Mouse (Mus musculus) liver, embryonic 11.5 days (tissue): ENCODE measurements around the gene Pnmal1. TPM values are rescaled to one million over a fixed set of nuclear protein-coding genes. Genes with fewer than 3 reads are reported as not detected.
A peak's percentile ranks its signal among the peaks of the same experiment; 100 is the strongest.

Experiments used
- ATAC-seq: fragments of 200-750 bp; cut with Nextera tagmentation; replicated peaks from 2 replicates; pipeline ENCODE4 v1.8.0; 2017; ENCODE audit warnings: moderate number of reproducible peaks, mild to moderate bottlenecking, moderate TSS enrichment, moderate library complexity; ENCODE audit not compliant: low FRiP score
- DNase-seq: peaks from one replicate; pipeline ENCODE4 v3.0.0-alpha.2; 2017; ENCODE audit warnings: low spot score
- H3K27ac ChIP-seq: fragments of 300-500 bp; sonication (generic); 2 replicates; pipeline ENCODE4 v1.5.1; 2014; ENCODE audit warnings: mild to moderate bottlenecking, low read depth, low read length, control low read depth
- H3K27me3 ChIP-seq: fragments of 300-500 bp; sonication (generic); replicated peaks from 2 replicates; pipeline ENCODE4 v1.6.1; 2014; ENCODE audit warnings: low read length, mixed read lengths; ENCODE audit not compliant: control insufficient read depth, insufficient read depth
- H3K36me3 ChIP-seq: fragments of 300-500 bp; sonication (generic); 2 replicates; pipeline ENCODE4 v1.6.1; 2014; ENCODE audit warnings: mild to moderate bottlenecking, low read length, moderate library complexity, mixed read lengths; ENCODE audit not compliant: control insufficient read depth, insufficient read depth
- H3K4me1 ChIP-seq: fragments of 300-500 bp; sonication (generic); replicated peaks from 2 replicates; pipeline ENCODE4 v1.6.1; 2014; ENCODE audit warnings: low read length, mixed read lengths; ENCODE audit not compliant: control insufficient read depth, insufficient read depth
- H3K4me2 ChIP-seq: fragments of 300-500 bp; sonication (generic); 2 replicates; pipeline ENCODE4 v1.6.1; 2014; ENCODE audit warnings: mild to moderate bottlenecking, control low read depth, moderate library complexity
- H3K4me3 ChIP-seq: fragments of 300-500 bp; sonication (generic); 2 replicates; pipeline ENCODE4 v1.5.1; 2014; ENCODE audit warnings: low read depth, low read length, control low read depth
- H3K9ac ChIP-seq: fragments of 300-500 bp; sonication (generic); 2 replicates; pipeline ENCODE4 v1.6.1; 2014; ENCODE audit warnings: low read depth, low read length, control low read depth
- H3K9me3 ChIP-seq: fragments of 300-500 bp; sonication (generic); 2 replicates; pipeline ENCODE4 v1.6.1; 2016; ENCODE audit warnings: low read length, inconsistent platforms, mixed read lengths; ENCODE audit not compliant: control insufficient read depth
- WGBS: fragments of 180-500 bp; shearing (Covaris S2); extraction: QIAGEN DNeasy Blood & Tissue Kit; methylation state at CpG from one replicate; pipeline ENCODE4 v1.1.7; 2014; 5-methylcytosine and 5-hydroxymethylcytosine counted together
- polyA plus RNA-seq: library from polyadenylated mRNA; unstranded; fragments of >200 nt; fragmentation: Nextera tagmentation; extraction: Ambion mirVana; gene quantifications from 2 replicates; pipeline ENCODE4 v1.2.1, GENCODE M21; 2014

The Pnmal1 gene
- polyA plus RNA-seq = 0.18 and 0.52 TPM in 2 replicates

- Histone ChIP-seq H3K4me2 (peak within 1 kb of the TSS; percentile 33), H3K4me3 (no peak within 1 kb of the TSS), H3K9ac (no peak within 1 kb of the TSS), H3K9me3 (no peaks in the 10 kb centered on the region), H3K27me3 (peaks cover 5% of the 10 kb centered on the region), H3K36me3 (no peaks in the 10 kb centered on the region), H3K27ac (no peak within 1 kb of the TSS), H3K4me1 (no peaks in the 10 kb centered on the region)
- ATAC-seq = no peak; the same call in 1 of the 2 replicates
- no peak for DNase-seq
- WGBS = 34% methylated on average over 17 of the region's 17 CpGs
Observed at GRCm38 (mm10) chr7:16959539-16960187, at the start of gene Pnmal1. TSS of gene Pnmal1 (plus strand) at chr7:16959679.

DNA sequence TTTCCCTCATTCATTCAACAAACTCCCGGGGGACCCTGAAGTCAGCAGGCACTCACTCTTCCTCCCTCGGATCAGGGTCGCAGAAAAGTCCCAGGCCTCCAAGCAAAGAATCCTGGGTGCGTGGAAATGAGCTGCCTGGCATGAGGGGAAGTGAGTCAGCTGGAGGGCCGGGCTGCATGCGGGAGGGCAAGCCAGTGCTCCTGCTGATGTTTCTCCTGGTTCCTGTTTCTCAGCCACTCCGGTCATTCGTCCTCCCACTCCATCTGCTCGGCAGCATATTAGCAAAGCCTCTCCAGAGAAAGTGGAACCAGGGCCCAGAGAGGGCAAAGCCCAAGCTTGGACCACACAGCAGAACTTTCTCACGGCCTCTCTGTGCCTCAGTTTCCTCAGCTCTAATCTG lies 49.6 kb upstream of the Pnmal1 start:
- 29% methylated on average over 10 of the region's 10 CpGs for WGBS

DNA sequence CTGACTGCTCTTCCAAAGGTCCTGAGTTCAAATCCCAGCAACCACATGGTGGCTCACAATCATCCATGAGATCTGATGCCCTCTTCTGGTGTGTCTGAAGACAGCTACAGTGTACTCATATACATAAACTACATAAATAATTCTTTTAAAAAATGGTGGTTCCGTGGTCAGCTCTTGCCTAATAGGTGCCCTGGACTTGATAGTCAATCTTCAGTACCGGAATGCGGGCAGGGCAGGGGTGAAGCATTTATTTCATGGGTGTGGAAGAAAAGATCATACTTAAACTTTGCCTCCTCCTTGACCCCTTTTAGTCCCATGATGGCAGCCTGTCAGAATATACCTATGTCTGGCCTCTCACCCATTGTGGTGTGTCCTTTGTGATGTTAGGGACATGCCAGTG lies 47.6 kb upstream of the Pnmal1 start:
- no peaks in the 10 kb centered on the region for H3K9me3 ChIP-seq
- no peak overlapping the region for H3K4me2 ChIP-seq
- peaks cover 14% of the 10 kb centered on the region for H3K36me3 ChIP-seq
- peaks cover 9% of the 10 kb centered on the region for H3K27me3 ChIP-seq
- H3K4me3 ChIP-seq = no peak overlapping the region
- H3K9ac ChIP-seq = no peak overlapping the region
- H3K4me1 ChIP-seq = peaks cover 16% of the 10 kb centered on the region; the same call in 1 of the 2 replicates
- DNase-seq (no peak), ATAC-seq (no peak)
- WGBS = 83% methylated on average over 3 of the region's 3 CpGs
- no peak overlapping the region for H3K27ac ChIP-seq

More for the DNA sequence above, 49.6 kb upstream of the Pnmal1 start:
- Histone ChIP-seq H3K4me1 (peaks cover 34% of the 10 kb centered on the region), H3K4me3 (no peak overlapping the region), H3K36me3 (peaks cover 3% of the 10 kb centered on the region; the same call in 1 of the 2 replicates), H3K27me3 (peaks cover 9% of the 10 kb centered on the region), H3K27ac (no peak overlapping the region), H3K9ac (no peak overlapping the region), H3K9me3 (no peaks in the 10 kb centered on the region), H3K4me2 (no peak overlapping the region)
- DNase-seq (no peak), ATAC-seq (no peak)

DNA sequence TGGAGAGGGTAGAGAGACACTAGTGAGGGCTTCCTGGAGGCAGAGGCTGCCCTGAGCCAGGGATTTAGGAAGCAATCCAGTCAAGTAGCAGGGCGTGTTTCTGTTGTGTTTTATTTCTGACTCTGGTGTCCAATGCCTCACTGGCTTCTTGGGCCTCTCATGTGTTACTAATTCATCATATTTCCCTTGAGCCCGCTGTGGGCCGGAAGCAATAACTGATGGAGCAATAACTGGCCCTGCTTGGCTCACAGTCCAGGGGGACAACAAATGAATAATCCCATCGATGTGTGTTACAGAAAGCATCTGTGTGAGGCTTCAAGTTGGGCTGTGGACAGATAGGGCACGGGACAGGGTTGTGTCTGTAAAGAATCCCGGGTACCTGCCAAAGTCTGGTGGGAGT lies 47.1 kb upstream of the Pnmal1 start:
- Histone ChIP-seq H3K27me3 (peaks cover 5% of the 10 kb centered on the region; the same call in 1 of the 2 replicates), H3K4me3 (no peak overlapping the region)

DNA sequence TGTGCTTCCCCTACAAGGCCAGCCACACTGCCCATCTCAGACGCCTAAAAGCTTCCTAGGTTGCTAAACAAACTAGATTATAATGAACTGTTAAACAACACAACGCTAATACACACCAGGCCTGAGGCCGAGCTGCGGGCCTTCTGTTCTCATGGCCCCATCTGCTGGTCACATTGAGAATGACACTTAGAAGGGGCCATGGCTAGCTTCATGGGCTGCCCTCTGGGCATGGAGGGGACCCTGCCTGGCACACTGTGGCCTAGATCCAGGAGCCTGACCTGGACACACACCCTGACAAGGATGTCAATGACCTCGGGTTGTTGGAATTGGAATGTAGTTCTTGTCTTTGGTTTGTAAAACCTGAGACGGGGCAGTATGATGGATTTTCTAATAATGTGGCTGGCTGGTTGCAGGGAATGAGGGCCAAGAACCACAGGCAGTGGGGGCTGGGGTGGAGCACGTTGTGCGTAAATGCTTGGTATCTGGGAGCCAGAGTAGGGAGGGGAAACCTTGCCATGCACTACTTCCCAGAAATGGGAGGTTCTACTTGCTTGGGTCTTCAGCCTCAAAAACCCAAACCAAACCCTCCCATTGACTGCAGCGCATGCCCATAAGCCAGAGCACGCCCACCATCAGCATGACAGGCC lies 45.5 kb upstream of the Pnmal1 start:
- peak; percentile 68 for ATAC-seq

More for the DNA sequence above, 47.1 kb upstream of the Pnmal1 start:
- peaks cover 14% of the 10 kb centered on the region; the same call in 1 of the 2 replicates for H3K4me1 ChIP-seq
- H3K4me2 ChIP-seq = no peak overlapping the region
- 81% methylated on average over 6 of the region's 6 CpGs for WGBS
- no peak overlapping the region for H3K9ac ChIP-seq
- DNase-seq = no peak
- peaks cover 19% of the 10 kb centered on the region for H3K36me3 ChIP-seq
- no peak for ATAC-seq
- H3K9me3 ChIP-seq = no peaks in the 10 kb centered on the region
- H3K27ac ChIP-seq = no peak overlapping the region

DNA sequence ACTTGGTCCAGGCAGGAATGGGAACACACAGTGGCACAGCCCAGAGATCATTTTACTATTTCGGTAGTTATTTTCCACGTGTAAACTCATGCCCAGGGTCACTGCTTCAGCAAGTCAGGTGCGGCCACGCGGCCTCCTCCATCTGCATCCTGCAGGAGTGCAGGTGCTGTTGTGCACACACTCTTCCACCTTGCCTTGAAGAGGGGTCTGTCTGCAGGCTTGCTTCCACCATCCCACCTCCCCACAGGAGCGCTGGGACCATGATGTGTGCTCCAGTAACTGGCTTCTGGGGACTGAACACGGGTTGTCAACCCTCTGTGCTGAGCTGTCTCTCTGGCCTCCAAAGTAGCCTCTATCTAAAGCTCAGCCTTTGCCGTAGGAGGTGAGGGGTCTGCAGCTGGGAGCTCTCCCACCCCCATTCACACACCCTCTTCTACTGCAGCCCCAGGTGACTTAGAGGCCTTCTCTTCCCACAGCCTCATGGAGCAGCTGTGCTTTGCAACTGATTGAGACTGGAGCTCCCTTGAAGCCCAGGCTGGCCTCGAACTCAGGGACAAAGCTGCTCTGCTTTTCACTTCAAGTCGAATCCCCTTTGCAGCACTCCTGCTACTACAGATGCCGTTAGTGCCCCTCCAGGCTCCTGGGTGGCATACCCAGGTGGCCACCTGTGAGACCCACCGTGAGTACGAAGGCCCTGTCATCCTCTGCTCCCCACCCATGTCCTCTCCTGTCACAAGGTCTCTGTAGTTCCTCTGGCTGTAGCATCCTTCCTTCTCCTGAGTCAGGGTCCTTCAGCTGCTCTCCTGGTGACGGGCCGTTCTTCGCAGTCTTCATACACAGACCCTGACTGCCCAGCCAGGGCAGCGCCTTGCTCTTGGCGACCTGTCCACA lies 44.8 kb upstream of the Pnmal1 start:
- Histone ChIP-seq H3K27ac (no peak overlapping the region), H3K4me3 (no peak overlapping the region), H3K4me1 (peaks cover 12% of the 10 kb centered on the region), H3K36me3 (peaks cover 37% of the 10 kb centered on the region), H3K9me3 (no peaks in the 10 kb centered on the region), H3K9ac (no peak overlapping the region), H3K27me3 (no peaks in the 10 kb centered on the region), H3K4me2 (no peak overlapping the region)
- DNase-seq = no peak
- ATAC-seq = no peak
- WGBS = 85% methylated on average over 18 of the region's 18 CpGs

More for the DNA sequence above, 45.5 kb upstream of the Pnmal1 start:
- no peak overlapping the region for H3K4me2 ChIP-seq
- 32% methylated on average over 10 of the region's 10 CpGs for WGBS
- no peak overlapping the region for H3K27ac ChIP-seq
- no peaks in the 10 kb centered on the region for H3K9me3 ChIP-seq
- H3K27me3 ChIP-seq = no peaks in the 10 kb centered on the region
- H3K9ac ChIP-seq = no peak overlapping the region
- peaks cover 9% of the 10 kb centered on the region; the same call in 1 of the 2 replicates for H3K4me1 ChIP-seq
- no peak for DNase-seq
- H3K36me3 ChIP-seq = peaks cover 32% of the 10 kb centered on the region
- no peak overlapping the region for H3K4me3 ChIP-seq

- Histone ChIP-seq H3K4me3 (no peak overlapping the region), H3K9ac (no peak overlapping the region), H3K4me1 (peaks cover 16% of the 10 kb centered on the region), H3K27ac (no peak overlapping the region), H3K4me2 (no peak overlapping the region), H3K36me3 (peaks cover 42% of the 10 kb centered on the region), H3K9me3 (no peaks in the 10 kb centered on the region), H3K27me3 (no peaks in the 10 kb centered on the region)
- 93% methylated on average over 32 of the region's 32 CpGs for WGBS
- DNase-seq (no peak), ATAC-seq (no peak)
Observed at GRCm38 (mm10) chr7:16915461-16916340, 43.8 kb upstream of the Pnmal1 start.
